Mouse (Mus musculus) left cerebral cortex, postnatal 4 days (tissue): ENCODE measurements at regions not wholly inside any gene's neighbourhood (a gene's known extent, or its start where the extent isn't known, plus 50 kb on each side); places are given as distances from the start of the nearest gene placed in this dataset.

Experiments
- DNase-seq: peaks from one replicate; pipeline ENCODE4 v3.0.0-alpha.2; 2022
- intact Hi-C: fragments of 180-260 bp; cut with DNase I; formaldehyde crosslinking; loops from one replicate; pipeline ENCODE4 v1.15.1; 2025

GRCm38 (mm10) chr6:140368354-140369069 lies 55.3 kb upstream of the Plekha5 start:
- DNase-seq: no peak
- intact Hi-C loops: no loop called here

GRCm38 (mm10) chr6:140367303-140367702 lies 56.6 kb upstream of the Plekha5 start:
- no peak for DNase-seq
- intact Hi-C loops: no loop called here

- no peak for DNase-seq
- intact Hi-C loops: no loop called here
Measured at GRCm38 (mm10) chr6:140366791-140367190, 57.1 kb upstream of the Plekha5 start.

GRCm38 (mm10) chr6:140360996-140361395 lies 62.9 kb upstream of the Plekha5 start:
- intact Hi-C loops: no loop called here
- DNase-seq: no peak

GRCm38 (mm10) chr6:140357901-140358300 lies 66.0 kb upstream of the Plekha5 start:
- DNase-seq: no peak
- intact Hi-C loops: no loop called here

GRCm38 (mm10) chr6:140357300-140357699 lies 66.6 kb upstream of the Plekha5 start:
- DNase-seq: no peak
- intact Hi-C loops: no loop called here

GRCm38 (mm10) chr6:140354082-140354481 lies 69.8 kb upstream of the Plekha5 start:
- intact Hi-C loops: no loop called here

GRCm38 (mm10) chr6:140353610-140354009 lies 70.2 kb upstream of the Plekha5 start:
- intact Hi-C loops: no loop called here
- no peak for DNase-seq

More at GRCm38 (mm10) chr6:140354082-140354481, 69.8 kb upstream of the Plekha5 start:
- no peak for DNase-seq

- intact Hi-C loops: no loop called here
- no peak for DNase-seq
Measured at GRCm38 (mm10) chr6:140351365-140352095, 72.3 kb upstream of the Plekha5 start.

GRCm38 (mm10) chr6:140348578-140348977 lies 75.3 kb upstream of the Plekha5 start:
- DNase-seq: no peak
- intact Hi-C loops: no loop called here

GRCm38 (mm10) chr6:140346929-140347328 lies 76.9 kb upstream of the Plekha5 start:
- intact Hi-C loops: no loop called here
- DNase-seq: no peak

- intact Hi-C loops: no loop called here
- DNase-seq: no peak
Measured at GRCm38 (mm10) chr6:140343638-140344037, 80.2 kb upstream of the Plekha5 start.

- intact Hi-C loops: no loop called here
- no peak for DNase-seq
Measured at GRCm38 (mm10) chr6:140342881-140343280, 81.0 kb upstream of the Plekha5 start.

GRCm38 (mm10) chr6:140339731-140340130 lies 84.1 kb upstream of the Plekha5 start:
- intact Hi-C loops: no loop called here

GRCm38 (mm10) chr6:140337897-140338749 lies 85.7 kb upstream of the Plekha5 start:
- intact Hi-C loops: no loop called here
- DNase-seq: peak; percentile 17

More at GRCm38 (mm10) chr6:140339731-140340130, 84.1 kb upstream of the Plekha5 start:
- DNase-seq: no peak

- intact Hi-C loops: no loop called here
- no peak for DNase-seq
Measured at GRCm38 (mm10) chr6:140337083-140337491, 86.8 kb upstream of the Plekha5 start.

GRCm38 (mm10) chr6:140336414-140336941 lies 87.4 kb upstream of the Plekha5 start:
- intact Hi-C loops: no loop called here
- DNase-seq: no peak

GRCm38 (mm10) chr6:140333397-140333796 lies 90.5 kb upstream of the Plekha5 start:
- peak; percentile 43 for DNase-seq
- intact Hi-C loops: no loop called here

- intact Hi-C loops: no loop called here
- DNase-seq: no peak
Measured at GRCm38 (mm10) chr6:140308641-140309040, 115.2 kb upstream of the Plekha5 start.

GRCm38 (mm10) chr6:140306811-140307558 lies 116.9 kb upstream of the Plekha5 start:
- intact Hi-C loops: no loop called here
- no peak for DNase-seq
